Mouse (Mus musculus): ENCODE measurements around the gene Sdr39u1. TPM values are rescaled to one million over a fixed set of nuclear protein-coding genes. Genes with fewer than 3 reads are reported as not detected.

Gene Sdr39u1
- total and polyA plus RNA-seq, 2 experiments from 2014 or later, result 96.2 to 131 TPM

DNA sequence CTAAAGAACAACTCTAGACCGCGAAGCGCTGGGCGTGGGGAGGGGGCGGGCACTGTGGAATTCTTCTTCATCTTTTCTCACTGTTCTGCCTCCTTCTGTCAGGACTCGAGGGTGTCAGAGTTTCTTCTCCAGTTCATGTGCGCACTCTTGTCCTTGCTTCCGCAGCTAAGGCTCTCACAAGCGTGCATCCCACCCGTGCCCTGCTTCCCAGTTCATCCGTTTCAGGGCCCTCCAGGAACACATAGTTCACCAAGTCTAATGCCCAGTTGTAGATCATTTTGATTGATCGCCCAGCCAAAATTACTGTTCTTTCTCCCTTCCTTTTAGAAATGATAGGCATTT is 292 bp upstream of the Sdr39u1 start:
- Histone ChIP-seq H3K4me2 (ENCODE audit: low read depth) (peak overlapping the region; percentile 95), H3K27me3 (ENCODE audit: insufficient read depth, low read length) (no peaks in the 10 kb centered on the region), H3K9ac (peak overlapping the region; percentile 85), H3K27ac (ENCODE audit: low read depth, low read length) (peak overlapping the region; percentile 76), H3K4me3 (ENCODE audit: low read depth, low read length) (peak overlapping the region; percentile 52), H3K36me3 (ENCODE audit: insufficient read depth) (peaks cover 28% of the 10 kb centered on the region), H3K9me3 (ENCODE audit: low read length) (no peaks in the 10 kb centered on the region), H3K4me1 (ENCODE audit: insufficient read depth) (0 out of 2 replicates have a peak, but pooled peaks cover 6% of the 10 kb centered on the region)
- ATAC-seq, result peak; percentile 54
- no peak for DNase-seq
- WGBS, result 6% methylated on average over 12 of the region's 12 CpGs
- TF ChIP-seq CTCF (IDR thresholded peaks at IDR 0.05; ENCODE audit: low read depth), result 0 out of 2 replicates have a peak, but pooled peaks have one; percentile 6

- WGBS, result 89% methylated on average over 7 of the region's 7 CpGs
- Histone ChIP-seq H3K4me1 (ENCODE audit: insufficient read depth) (0 out of 2 replicates have a peak, but pooled peaks cover 6% of the 10 kb centered on the region), H3K36me3 (ENCODE audit: insufficient read depth) (peaks cover 43% of the 10 kb centered on the region), H3K4me3 (ENCODE audit: low read depth, low read length) (peak overlapping the region; percentile 52; the same call in 1 of the 2 replicates), H3K4me2 (ENCODE audit: low read depth) (peak overlapping the region; percentile 95; the same call in 1 of the 2 replicates), H3K9ac (no peak overlapping the region; the same call in 1 of the 2 replicates), H3K9me3 (ENCODE audit: low read length) (no peaks in the 10 kb centered on the region), H3K27ac (ENCODE audit: low read depth, low read length) (no peak overlapping the region), H3K27me3 (ENCODE audit: insufficient read depth, low read length) (no peaks in the 10 kb centered on the region)
- no peak for ATAC-seq
- DNase-seq, result no peak
- no peak for TF ChIP-seq CTCF (IDR thresholded peaks at IDR 0.05; ENCODE audit: low read depth)
Observed at GRCm38 (mm10) chr14:55898947-55899346, 1.1 kb downstream of the Sdr39u1 start.

DNA sequence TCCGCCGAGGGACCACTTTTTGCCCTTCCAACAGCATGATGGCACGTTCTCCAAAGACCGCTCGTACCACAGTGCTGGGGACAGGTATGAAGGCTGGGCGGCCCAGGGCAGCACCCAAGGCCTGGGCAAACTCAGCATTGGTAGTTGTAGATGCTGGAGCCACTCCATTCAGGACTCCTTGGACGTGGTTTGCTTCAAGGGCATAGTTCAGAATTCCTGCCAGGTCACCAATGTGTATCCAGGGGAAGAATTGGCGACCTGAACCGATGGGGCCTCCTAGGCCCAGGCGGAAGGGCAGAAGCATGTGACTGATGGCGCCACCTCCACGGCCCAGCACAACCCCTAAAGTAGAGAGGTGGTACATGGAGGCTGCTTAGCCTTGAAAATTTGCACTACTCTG is 2.4 kb downstream of the Sdr39u1 start:
- Histone ChIP-seq H3K4me3 (ENCODE audit: low read depth, low read length) (no peak overlapping the region), H3K4me1 (ENCODE audit: insufficient read depth) (0 out of 2 replicates have a peak, but pooled peaks cover 6% of the 10 kb centered on the region), H3K4me2 (ENCODE audit: low read depth) (no peak overlapping the region), H3K27me3 (ENCODE audit: insufficient read depth, low read length) (no peaks in the 10 kb centered on the region), H3K9ac (no peak overlapping the region), H3K36me3 (ENCODE audit: insufficient read depth) (peaks cover 46% of the 10 kb centered on the region), H3K27ac (ENCODE audit: low read depth, low read length) (no peak overlapping the region), H3K9me3 (ENCODE audit: low read length) (no peaks in the 10 kb centered on the region)
- ATAC-seq (no peak), DNase-seq (no peak)
- no peak for TF ChIP-seq CTCF (IDR thresholded peaks at IDR 0.05; ENCODE audit: low read depth)
- 93% methylated on average over 12 of the region's 12 CpGs for WGBS

- Histone ChIP-seq H3K4me3 (ENCODE audit: low read depth, low read length) (no peak overlapping the region), H3K9me3 (ENCODE audit: low read length) (no peaks in the 10 kb centered on the region), H3K4me1 (ENCODE audit: insufficient read depth) (peaks cover 10% of the 10 kb centered on the region), H3K4me2 (ENCODE audit: low read depth) (no peak overlapping the region), H3K36me3 (ENCODE audit: insufficient read depth) (peaks cover 33% of the 10 kb centered on the region), H3K9ac (0 out of 2 replicates have a peak overlapping the region, but pooled peaks have one; percentile 87), H3K27ac (ENCODE audit: low read depth, low read length) (no peak overlapping the region), H3K27me3 (ENCODE audit: insufficient read depth, low read length) (no peaks in the 10 kb centered on the region)
- ATAC-seq, result no peak
- no peak for TF ChIP-seq CTCF (IDR thresholded peaks at IDR 0.05; ENCODE audit: low read depth)
- 85% methylated on average over 24 of the region's 24 CpGs for WGBS
- no peak for DNase-seq
Observed at GRCm38 (mm10) chr14:55886571-55887382, 13.3 kb downstream of the Sdr39u1 start.

- DNase-seq, result no peak
- H3K4me1 ChIP-seq (ENCODE audit: insufficient read depth), result peaks cover 10% of the 10 kb centered on the region
- peak overlapping the region; percentile 87 for H3K9ac ChIP-seq
- H3K27ac ChIP-seq (ENCODE audit: low read depth, low read length), result peak overlapping the region; percentile 78; the same call in 1 of the 2 replicates
- TF ChIP-seq CTCF (IDR thresholded peaks at IDR 0.05; ENCODE audit: low read depth), result no peak
- H3K27me3 ChIP-seq (ENCODE audit: insufficient read depth, low read length), result no peaks in the 10 kb centered on the region
- H3K36me3 ChIP-seq (ENCODE audit: insufficient read depth), result peaks cover 29% of the 10 kb centered on the region
- no peak for ATAC-seq
- H3K4me2 ChIP-seq (ENCODE audit: low read depth), result peak overlapping the region; percentile 88
- WGBS, result 6% methylated on average over 16 of the region's 16 CpGs
- no peaks in the 10 kb centered on the region for H3K9me3 ChIP-seq (ENCODE audit: low read length)
- peak overlapping the region; percentile 80 for H3K4me3 ChIP-seq (ENCODE audit: low read depth, low read length)
Observed at GRCm38 (mm10) chr14:55885791-55886271, 14.3 kb downstream of the Sdr39u1 start.

- Histone ChIP-seq H3K4me2 (ENCODE audit: low read depth) (peak overlapping the region; percentile 88), H3K4me1 (ENCODE audit: insufficient read depth) (peaks cover 10% of the 10 kb centered on the region), H3K27me3 (ENCODE audit: insufficient read depth, low read length) (no peaks in the 10 kb centered on the region), H3K36me3 (ENCODE audit: insufficient read depth) (peaks cover 29% of the 10 kb centered on the region), H3K9me3 (ENCODE audit: low read length) (no peaks in the 10 kb centered on the region), H3K27ac (ENCODE audit: low read depth, low read length) (peak overlapping the region; percentile 78), H3K9ac (peak overlapping the region; percentile 87), H3K4me3 (ENCODE audit: low read depth, low read length) (peak overlapping the region; percentile 80)
- peak; percentile 68 for ATAC-seq
- WGBS, result 3% methylated on average over 22 of the region's 30 CpGs
- no peak for TF ChIP-seq CTCF (IDR thresholded peaks at IDR 0.05; ENCODE audit: low read depth)
- DNase-seq, result peak; percentile 41
Observed at GRCm38 (mm10) chr14:55885114-55885790, 14.8 kb downstream of the Sdr39u1 start.
